Mouse (Mus musculus) telencephalon, adult 2 months (tissue): Measurements from ENCODE around the gene Prkar2b.

Source experiments
- DNase-seq: peaks from one replicate; pipeline ENCODE4 v3.0.0-alpha.2; 2011; ENCODE audit warnings: low read depth, low spot score

Gene Prkar2b

GRCm38 (mm10) chr12:32060247-32061089, 628 bp downstream of the Prkar2b start:
- DNase-seq: no peak

DNA sequence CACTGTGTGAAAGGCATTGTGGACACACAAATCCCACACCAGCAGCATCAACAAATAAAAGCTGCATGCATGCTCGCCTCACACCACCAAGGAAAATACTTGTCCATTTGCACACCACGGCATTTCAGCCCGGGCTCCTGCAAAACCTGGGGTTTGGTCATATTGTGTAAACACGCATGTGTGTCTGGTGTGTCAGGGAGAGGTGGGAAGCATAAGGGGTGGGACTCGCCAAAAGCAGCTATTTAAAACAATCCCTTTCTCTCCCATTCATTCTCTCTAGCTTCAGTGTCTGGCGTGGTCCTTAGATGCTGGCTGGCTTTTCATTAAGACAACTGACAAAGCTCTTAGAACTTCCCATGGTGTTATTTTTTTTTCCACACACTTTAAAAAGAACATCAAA, 1.4 kb downstream of the Prkar2b start:
- DNase-seq: no peak

DNA sequence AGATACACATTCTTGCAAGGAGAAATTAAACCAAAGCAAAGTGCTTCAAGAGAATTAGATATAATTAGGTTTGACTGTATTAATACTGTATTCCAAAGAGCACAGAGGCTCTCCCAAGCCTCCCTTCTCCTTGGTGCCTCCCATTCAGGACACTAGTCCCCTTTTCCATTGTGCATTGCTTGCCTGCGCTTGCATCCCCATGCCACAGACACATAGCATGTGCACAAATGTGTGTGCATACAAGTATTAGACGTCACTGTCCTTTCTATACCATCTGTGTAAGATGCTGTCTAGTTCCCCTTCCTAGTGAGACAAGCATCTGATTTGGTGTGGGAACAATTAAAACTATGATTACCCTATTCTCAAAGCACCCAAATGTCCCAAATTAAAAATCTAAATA, 2.0 kb downstream of the Prkar2b start:
- DNase-seq: no peak

DNA sequence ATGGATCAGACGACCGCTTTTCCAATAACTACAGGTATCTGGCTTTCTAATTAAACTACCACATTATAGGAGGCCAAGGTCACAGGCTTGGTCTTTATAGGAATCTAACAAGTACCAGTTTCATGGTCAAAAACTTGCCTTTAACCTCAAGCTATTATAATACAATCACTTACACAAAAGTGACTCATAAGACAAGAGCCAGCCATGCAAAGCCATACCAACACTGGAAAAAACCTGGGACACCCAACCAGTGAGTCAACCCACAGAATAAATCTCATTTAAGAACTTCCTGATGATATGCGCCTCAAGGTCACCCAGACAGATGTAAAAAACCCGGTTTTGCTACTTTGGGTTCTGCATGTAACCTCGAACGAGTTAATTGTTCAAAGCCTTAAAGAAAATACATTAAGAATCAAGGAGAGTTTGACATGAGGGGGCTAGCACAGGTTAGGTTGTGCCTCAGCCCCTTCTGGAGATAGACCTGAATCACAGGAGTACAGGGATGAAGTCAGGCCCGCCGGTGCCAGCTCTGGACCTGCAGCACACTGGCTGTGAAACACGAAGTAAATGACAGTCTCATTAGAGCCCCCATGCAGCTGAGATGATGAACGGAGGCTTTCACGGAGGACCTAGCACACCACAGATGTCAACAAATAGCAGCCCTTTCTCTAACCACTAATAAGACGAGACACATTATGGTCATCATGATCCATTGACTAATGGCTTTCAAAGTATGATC, 3.5 kb downstream of the Prkar2b start:
- DNase-seq: no peak

- no peak for DNase-seq
Observed at GRCm38 (mm10) chr12:32055797-32056196, 5.3 kb downstream of the Prkar2b start.

DNA sequence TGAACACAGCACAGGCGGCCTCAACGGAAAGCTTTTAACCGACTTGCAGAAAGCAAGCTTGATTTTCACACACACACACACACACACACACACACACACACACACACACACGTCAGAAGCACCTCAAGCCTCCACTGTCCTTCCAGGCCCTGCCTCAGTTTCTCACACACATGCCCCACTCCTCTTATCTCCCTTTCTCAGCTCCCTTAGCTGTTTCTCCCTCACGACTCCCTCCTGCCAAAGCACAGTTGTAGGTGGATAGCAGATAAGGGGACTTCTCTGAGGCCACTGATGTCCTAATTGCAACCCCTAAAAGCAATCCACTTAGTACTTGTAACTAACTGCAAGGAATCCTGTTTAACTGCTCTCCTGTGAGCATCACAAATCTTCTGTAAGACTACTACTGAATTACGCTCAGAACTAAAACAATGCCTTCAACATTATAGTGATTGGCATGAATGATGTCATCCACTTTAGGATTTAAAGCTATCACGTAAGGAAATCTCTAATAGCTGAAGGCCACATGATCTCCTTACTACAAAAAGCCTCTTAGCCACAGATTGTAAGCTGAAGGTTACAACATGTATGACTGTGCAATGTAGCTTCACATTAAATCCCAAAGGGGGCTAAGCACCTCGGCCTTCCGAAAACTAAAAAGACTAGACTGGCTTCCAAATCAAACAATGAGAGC, 6.5 kb downstream of the Prkar2b start:
- DNase-seq: no peak

- DNase-seq: no peak
Observed at GRCm38 (mm10) chr12:32053637-32054366, 7.3 kb downstream of the Prkar2b start.

- DNase-seq: no peak
Observed at GRCm38 (mm10) chr12:32052882-32053281, 8.2 kb downstream of the Prkar2b start.

DNA sequence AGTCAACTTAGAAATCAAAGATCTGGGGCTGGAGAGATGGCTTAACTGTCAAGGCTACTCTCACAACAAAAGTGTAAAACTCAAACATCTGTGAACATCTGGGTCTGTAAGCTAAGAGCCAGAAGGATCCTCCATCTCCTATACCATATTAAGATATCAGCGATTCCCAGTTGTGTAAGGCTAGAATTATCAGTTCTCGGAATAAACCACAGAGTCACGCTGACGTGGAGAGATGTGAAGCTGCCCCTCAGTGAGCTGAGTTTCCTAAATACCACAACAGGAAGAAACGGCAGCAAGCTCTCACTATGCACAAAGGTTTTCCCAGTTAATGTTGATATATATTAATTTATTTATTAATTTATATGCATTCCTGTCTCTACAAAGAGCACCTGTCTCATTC, 10.9 kb downstream of the Prkar2b start:
- DNase-seq: no peak

- DNase-seq: no peak
Observed at GRCm38 (mm10) chr12:32045566-32046330, 15.3 kb downstream of the Prkar2b start.

- no peak for DNase-seq
Observed at GRCm38 (mm10) chr12:32044487-32045134, 16.5 kb downstream of the Prkar2b start.

DNA sequence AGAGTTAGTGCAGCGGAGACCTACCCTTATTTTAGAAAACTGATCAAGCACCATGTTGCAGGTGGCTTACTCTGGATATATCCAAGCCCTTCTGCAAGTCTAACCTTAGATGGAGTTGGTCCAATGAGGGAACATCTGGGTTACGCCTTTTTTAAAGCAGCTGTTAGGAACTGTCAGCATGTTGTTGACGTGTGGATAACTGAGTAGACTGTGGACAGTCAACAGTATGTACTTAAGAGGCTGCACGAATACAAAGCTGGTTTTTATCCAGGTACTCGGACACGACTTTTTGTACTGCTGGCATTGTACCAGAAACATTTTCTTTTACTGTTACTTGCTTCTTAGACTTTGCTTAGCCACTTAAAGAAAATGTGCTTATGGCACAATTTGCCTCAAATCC, 27.6 kb downstream of the Prkar2b start:
- DNase-seq: no peak

GRCm38 (mm10) chr12:32032917-32033316, 28.2 kb downstream of the Prkar2b start:
- no peak for DNase-seq

GRCm38 (mm10) chr12:32018376-32018750, 42.7 kb downstream of the Prkar2b start:
- DNase-seq: no peak

DNA sequence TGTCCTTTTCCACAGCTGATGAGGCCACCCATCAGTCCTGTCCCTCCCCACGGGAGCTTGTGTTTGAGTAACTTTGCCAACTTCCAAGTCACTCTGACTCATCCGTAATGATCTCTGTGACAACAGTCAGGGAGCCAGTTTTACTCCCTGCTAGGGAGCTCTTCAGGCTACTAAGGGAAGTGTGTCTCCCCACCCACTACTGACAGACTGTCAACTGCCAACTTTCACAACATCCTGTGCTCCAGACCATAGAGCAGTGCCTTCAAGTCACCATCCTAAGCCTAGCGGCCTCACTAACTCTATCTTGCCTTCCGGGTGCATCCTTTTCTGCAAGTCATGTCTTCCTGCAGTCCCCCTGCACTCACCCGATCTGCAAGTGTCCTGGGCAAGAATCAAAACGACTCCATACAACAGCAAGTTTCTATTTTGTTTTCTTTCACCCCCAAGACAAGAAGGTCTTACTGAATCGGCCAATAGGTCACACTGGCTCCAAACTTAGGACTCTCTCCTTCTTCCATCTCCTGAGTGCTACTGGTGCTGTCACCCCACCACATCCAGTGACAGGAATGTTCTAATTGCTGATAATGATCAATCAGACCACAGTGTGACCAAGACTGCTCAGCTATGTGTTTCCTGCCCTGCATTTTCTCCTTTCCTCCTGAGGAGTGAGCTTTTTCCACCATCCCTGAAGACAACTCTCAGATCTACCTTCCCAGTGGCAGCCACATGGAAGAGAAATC, 43.3 kb downstream of the Prkar2b start:
- DNase-seq: no peak

GRCm38 (mm10) chr12:32016472-32016871, 44.6 kb downstream of the Prkar2b start:
- no peak for DNase-seq

GRCm38 (mm10) chr12:32015268-32015769, 45.8 kb downstream of the Prkar2b start:
- peak; percentile 77 for DNase-seq

- DNase-seq: no peak
Observed at GRCm38 (mm10) chr12:32014811-32015210, 46.3 kb downstream of the Prkar2b start.

DNA sequence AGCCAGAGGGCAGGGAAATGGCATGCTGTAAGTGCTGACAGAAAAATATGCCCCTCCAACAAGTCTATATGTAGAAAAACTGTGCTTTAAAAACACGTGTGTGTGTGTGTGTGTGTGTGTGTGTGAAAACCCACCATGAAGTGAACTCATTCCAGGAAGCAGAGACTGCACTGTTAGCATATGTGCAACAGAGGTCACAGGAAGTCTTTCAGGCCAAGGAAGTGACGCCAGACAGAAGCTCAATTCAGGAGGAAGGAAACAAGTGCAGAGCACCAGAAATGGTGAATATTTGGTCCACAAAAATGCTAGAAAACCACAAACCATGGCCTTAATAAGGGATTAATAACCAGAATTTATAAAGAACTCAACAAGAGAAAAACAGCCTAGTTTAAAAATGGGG, 48.9 kb downstream of the Prkar2b start:
- DNase-seq: no peak

DNA sequence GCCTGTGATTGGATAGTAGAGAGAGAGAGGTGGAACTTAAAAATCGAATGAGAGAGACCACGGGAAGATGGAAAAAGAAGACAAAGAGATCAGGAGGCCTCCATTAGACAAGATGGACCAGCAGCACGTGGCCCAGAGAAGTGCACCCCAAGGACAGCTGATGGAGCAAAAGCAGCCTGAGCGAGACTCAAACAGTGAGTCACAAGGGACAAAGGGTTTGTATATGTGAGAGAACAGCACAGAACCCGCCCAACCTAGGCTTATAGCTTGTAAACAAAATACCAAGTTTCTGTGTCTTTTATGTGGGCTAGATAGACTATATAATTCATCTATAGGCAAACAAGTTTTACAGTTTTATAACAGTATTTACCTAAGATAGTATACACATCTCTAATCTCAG, 50.0 kb downstream of the Prkar2b start:
- DNase-seq: no peak
